Mouse (Mus musculus) bone marrow, adult 2 months (tissue): ENCODE measurements around the gene Shkbp1.

Experiments
- CTCF ChIP-seq: fragments of 200-500 bp; IDR thresholded peaks from 2 replicates; pipeline ENCODE4 v1.5.1; 2011; ENCODE audit warnings: low read length, control low read depth; ENCODE audit not compliant: control insufficient read depth, insufficient read depth
- POLR2A ChIP-seq: fragments of 200-500 bp; IDR thresholded peaks from 2 replicates; pipeline ENCODE4 v1.6.1; 2011; ENCODE audit warnings: low read depth, mild to moderate bottlenecking, control low read depth, low read length, borderline replicate concordance; ENCODE audit not compliant: control insufficient read depth

DNA sequence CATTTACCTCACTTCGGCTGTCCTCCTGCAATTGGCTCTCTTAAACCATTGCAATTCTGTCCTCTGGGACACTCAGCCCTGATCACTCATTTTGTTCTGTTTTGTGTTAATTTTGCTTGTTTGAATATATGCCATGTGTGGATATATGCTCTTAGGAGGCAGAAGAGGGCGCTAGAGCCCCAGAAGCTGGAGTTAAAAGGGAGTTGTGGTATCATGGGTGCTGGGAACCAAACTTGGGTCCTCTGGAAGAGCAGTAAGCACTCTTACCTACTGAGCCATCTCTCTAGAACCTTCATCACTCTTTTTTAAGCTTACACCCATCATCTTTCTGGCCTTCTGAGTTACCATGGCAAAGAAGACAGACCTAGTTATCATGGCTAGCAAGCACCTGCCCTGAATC, 3.3 kb upstream of the Shkbp1 start:
- TF ChIP-seq CTCF (no peak), POLR2A (no peak)
